Mouse (Mus musculus): Measurements from ENCODE around the gene Dpp9. TPM values are rescaled to one million over a fixed set of nuclear protein-coding genes. Genes with fewer than 3 reads are reported as not detected.
A peak's percentile ranks its signal among the peaks of the same experiment; 100 is the strongest.

The Dpp9 gene
- total RNA-seq, 2 experiments from 2014 or later, result 65.3 to 66.1 TPM

- no peak for TF ChIP-seq CTCF (conservative IDR thresholded peaks at IDR 0.05)
- Histone ChIP-seq H3K27ac (peak overlapping the region; percentile 98), H3K4me3 (peak overlapping the region; percentile 71)
- no peak for DNase-seq (ENCODE audit: low spot score in 2 of 2)
Observed at GRCm38 (mm10) chr17:56217670-56218069, 1.0 kb downstream of the Dpp9 start.

DNA sequence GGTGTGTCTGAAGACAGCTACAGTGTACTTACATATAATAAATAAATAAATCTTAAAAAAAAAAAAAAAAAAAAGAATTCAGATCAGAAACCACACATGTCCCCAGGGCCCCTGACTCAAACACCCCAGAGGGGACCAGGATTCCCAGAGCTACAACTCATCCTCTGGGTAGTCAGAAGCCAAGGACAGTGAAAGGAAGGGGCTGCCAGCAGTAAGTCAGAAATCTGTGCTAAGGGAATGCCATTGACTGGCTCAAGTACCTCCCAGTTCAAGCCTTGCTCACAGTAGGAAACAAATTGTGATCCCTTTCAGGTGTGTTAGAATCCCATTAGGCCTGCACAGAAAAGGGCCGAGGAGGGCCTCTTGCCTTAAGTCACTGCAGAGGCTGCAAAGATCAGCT is 4.5 kb downstream of the Dpp9 start:
- DNase-seq (ENCODE audit: low spot score in 2 of 2), result no peak
- Histone ChIP-seq H3K4me3 (no peak overlapping the region), H3K27ac (no peak overlapping the region)
- TF ChIP-seq CTCF (conservative IDR thresholded peaks at IDR 0.05), result no peak

GRCm38 (mm10) chr17:56212676-56213075 is 6.0 kb downstream of the Dpp9 start:
- no peak overlapping the region for H3K4me3 ChIP-seq
- no peak for DNase-seq (ENCODE audit: low spot score in 2 of 2)

GRCm38 (mm10) chr17:56211090-56211489 is 7.6 kb downstream of the Dpp9 start:
- no peak overlapping the region for H3K4me3 ChIP-seq
- DNase-seq (ENCODE audit: low spot score in 2 of 2), result no peak
- TF ChIP-seq CTCF (conservative IDR thresholded peaks at IDR 0.05), result no peak
- peak overlapping the region; percentile 23; the same call in 1 of the 2 replicates for H3K27ac ChIP-seq

More at GRCm38 (mm10) chr17:56212676-56213075, 6.0 kb downstream of the Dpp9 start:
- H3K27ac ChIP-seq, result no peak overlapping the region
- no peak for TF ChIP-seq CTCF (conservative IDR thresholded peaks at IDR 0.05)

DNA sequence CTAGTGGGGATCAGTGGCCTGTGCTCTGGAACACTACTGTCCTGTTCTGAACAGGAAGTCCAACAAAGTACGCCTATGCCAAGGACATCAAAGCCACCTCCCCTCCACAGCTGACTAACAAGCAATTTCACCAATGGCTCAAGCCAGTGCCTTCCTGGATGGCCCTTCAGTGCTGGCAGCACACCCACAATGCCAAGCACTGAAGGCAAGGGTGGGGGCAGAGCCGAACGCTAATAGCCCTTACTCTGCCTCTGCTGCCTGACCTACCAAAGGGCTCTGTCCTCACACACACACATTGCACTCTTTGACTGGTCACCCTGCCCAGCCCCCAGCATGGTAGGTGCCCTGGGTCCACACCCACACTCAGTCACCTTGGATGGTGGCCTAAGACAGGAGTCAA is 9.9 kb downstream of the Dpp9 start:
- Histone ChIP-seq H3K4me3 (no peak overlapping the region), H3K27ac (no peak overlapping the region)
- TF ChIP-seq CTCF (conservative IDR thresholded peaks at IDR 0.05), result no peak
- DNase-seq (ENCODE audit: low spot score in 2 of 2), result no peak

- H3K27ac ChIP-seq, result no peak overlapping the region
- DNase-seq (ENCODE audit: low spot score in 2 of 2), result no peak
Observed at GRCm38 (mm10) chr17:56207963-56208530, 10.7 kb downstream of the Dpp9 start.

GRCm38 (mm10) chr17:56206986-56207674 is 11.6 kb downstream of the Dpp9 start:
- H3K4me3 ChIP-seq, result no peak overlapping the region
- no peak overlapping the region for H3K27ac ChIP-seq
- no peak for TF ChIP-seq CTCF (conservative IDR thresholded peaks at IDR 0.05)
- DNase-seq (ENCODE audit: low spot score in 2 of 2), result no peak

More at GRCm38 (mm10) chr17:56207963-56208530, 10.7 kb downstream of the Dpp9 start:
- TF ChIP-seq CTCF (conservative IDR thresholded peaks at IDR 0.05), result no peak
- H3K4me3 ChIP-seq, result no peak overlapping the region

- H3K4me3 ChIP-seq, result no peak overlapping the region
- DNase-seq (ENCODE audit: low spot score in 2 of 2), result no peak
- no peak overlapping the region for H3K27ac ChIP-seq
- TF ChIP-seq CTCF (conservative IDR thresholded peaks at IDR 0.05), result no peak
Observed at GRCm38 (mm10) chr17:56206276-56206884, 12.3 kb downstream of the Dpp9 start.

- H3K4me3 ChIP-seq, result no peak overlapping the region
- no peak overlapping the region for H3K27ac ChIP-seq
- TF ChIP-seq CTCF (conservative IDR thresholded peaks at IDR 0.05), result peak; percentile 50
- DNase-seq (ENCODE audit: low spot score in 2 of 2), result no peak
Observed at GRCm38 (mm10) chr17:56203729-56204128, 15.0 kb downstream of the Dpp9 start.

DNA sequence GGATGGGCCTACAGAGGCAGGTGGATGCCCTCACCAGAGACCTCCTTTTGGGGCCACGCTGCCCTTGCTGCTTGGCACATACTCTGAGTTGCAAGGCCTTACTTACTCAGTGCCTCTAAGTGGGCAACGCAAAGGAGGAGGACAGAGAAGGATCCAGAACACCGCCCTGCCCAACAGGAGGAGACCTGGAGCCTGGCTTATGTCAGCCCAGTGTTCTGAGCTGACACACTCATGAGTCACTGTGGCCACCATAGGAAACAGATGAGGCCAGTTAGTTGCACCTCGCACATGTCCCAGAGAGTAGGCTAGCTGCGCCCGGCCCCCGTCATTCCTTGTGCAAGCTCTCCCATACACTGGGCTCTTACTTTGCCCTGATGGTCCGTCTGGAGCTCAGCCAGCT is 16.2 kb downstream of the Dpp9 start:
- Histone ChIP-seq H3K4me3 (no peak overlapping the region), H3K27ac (no peak overlapping the region)
- no peak for TF ChIP-seq CTCF (conservative IDR thresholded peaks at IDR 0.05)
- no peak for DNase-seq (ENCODE audit: low spot score in 2 of 2)

- no peak for DNase-seq (ENCODE audit: low spot score in 2 of 2)
- Histone ChIP-seq H3K27ac (no peak overlapping the region), H3K4me3 (no peak overlapping the region)
- peak; percentile 49 for TF ChIP-seq CTCF (conservative IDR thresholded peaks at IDR 0.05)
Observed at GRCm38 (mm10) chr17:56201642-56202041, 17.1 kb downstream of the Dpp9 start.

DNA sequence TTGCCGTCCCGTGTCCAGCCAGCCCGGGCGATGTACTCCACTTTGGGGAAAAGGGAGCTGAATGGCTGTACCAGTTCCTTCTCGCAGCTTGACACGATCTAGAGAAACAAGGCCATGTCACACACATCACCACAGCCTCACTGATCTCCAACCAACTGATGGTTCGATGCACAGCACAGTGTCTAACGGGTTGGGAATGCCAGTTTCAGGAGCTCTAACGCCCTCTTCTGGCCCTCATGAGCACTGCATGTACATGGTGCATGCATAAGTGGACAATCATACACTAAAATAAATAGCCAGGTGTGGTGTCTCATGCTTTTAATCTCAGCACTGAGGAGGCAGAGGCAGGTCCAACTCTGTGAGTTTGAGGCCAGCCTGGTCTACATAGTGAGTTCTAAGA is 18.1 kb downstream of the Dpp9 start:
- H3K27ac ChIP-seq, result no peak overlapping the region
- DNase-seq (ENCODE audit: low spot score in 2 of 2), result no peak
- peak; percentile 58 for TF ChIP-seq CTCF (conservative IDR thresholded peaks at IDR 0.05)
- no peak overlapping the region for H3K4me3 ChIP-seq

- no peak overlapping the region for H3K27ac ChIP-seq
- peak; percentile 68 for TF ChIP-seq CTCF (conservative IDR thresholded peaks at IDR 0.05)
- H3K4me3 ChIP-seq, result no peak overlapping the region
- no peak for DNase-seq (ENCODE audit: low spot score in 2 of 2)
Observed at GRCm38 (mm10) chr17:56196860-56197259, 21.8 kb downstream of the Dpp9 start.

DNA sequence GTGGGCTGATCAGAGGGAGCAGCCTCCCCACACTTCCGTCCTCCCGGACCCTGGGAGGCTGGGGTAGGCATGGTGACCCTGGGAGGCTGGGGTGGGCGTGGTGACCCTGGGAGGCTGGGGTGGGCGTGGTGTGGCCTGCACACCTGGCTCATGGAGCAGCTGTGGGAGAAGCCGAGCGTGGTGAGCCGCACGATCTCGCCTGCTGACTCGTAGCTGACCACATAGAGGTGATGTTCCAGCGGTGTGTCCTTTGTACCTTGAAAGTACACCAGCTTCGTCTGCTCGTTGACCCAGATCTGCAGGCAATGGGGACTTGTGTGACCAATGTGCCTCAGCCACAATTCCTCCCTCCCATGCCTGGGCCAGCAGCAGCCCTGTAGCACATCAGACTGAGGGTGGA is 23.9 kb downstream of the Dpp9 start:
- DNase-seq (ENCODE audit: low spot score in 2 of 2), result no peak
- no peak for TF ChIP-seq CTCF (conservative IDR thresholded peaks at IDR 0.05)
- no peak overlapping the region for H3K27ac ChIP-seq
- H3K4me3 ChIP-seq, result no peak overlapping the region

All from layer of hippocampus, adult 2 months (tissue).